Comparison of ENCODE assay signal across 8 mouse cellular contexts in genomic region chr2:157278717-157279415, GRCm38 (mm10). TPM values are rescaled to one million over a fixed set of nuclear protein-coding genes. Genes with fewer than 3 reads are reported as not detected.
DNase-seq lines count a peak whose midpoint lies in the region; ATAC-seq and TF ChIP-seq lines count a peak whose summit lies in the region.

Rpn2 (plus strand) TSS chr2:157279017.

- WGBS in embryonic facial prominence, embryonic 13.5 days, result under 1% methylated on average over 62 of the region's 64 CpGs
- WGBS in kidney, adult 2 months, result under 1% methylated on average over 64 of the region's 64 CpGs
- WGBS in limb, embryonic 12.5 days, result under 1% methylated on average over 64 of the region's 64 CpGs
- under 1% methylated on average over 64 of the region's 64 CpGs for WGBS in midbrain, embryonic 15.5 days
- WGBS in spleen, adult 2 months, result under 1% methylated on average over 64 of the region's 64 CpGs

- peak within 1 kb of the TSS; percentile 93 for H3K27ac ChIP-seq in embryonic facial prominence, embryonic 13.5 days
- H3K27ac ChIP-seq in kidney, adult 2 months (ENCODE audit: insufficient read depth, low read depth, low read length), result peak within 1 kb of the TSS; percentile 97
- H3K27ac ChIP-seq in limb, embryonic 12.5 days, result peak within 1 kb of the TSS; percentile 94
- peak within 1 kb of the TSS; percentile 95 for H3K27ac ChIP-seq in midbrain, embryonic 15.5 days
- peak within 1 kb of the TSS; percentile 98 for H3K27ac ChIP-seq in spleen, adult 2 months (ENCODE audit: insufficient read depth, low read length)

- peaks cover 20% of the 10 kb centered on the region for H3K4me1 ChIP-seq in embryonic facial prominence, embryonic 13.5 days
- peaks cover 4% of the 10 kb centered on the region; the same call in 1 of the 2 replicates for H3K4me1 ChIP-seq in kidney, adult 2 months (ENCODE audit: control insufficient read depth, insufficient read depth, low read length)
- peaks cover 17% of the 10 kb centered on the region for H3K4me1 ChIP-seq in limb, embryonic 12.5 days (replicated peaks)
- peaks cover 23% of the 10 kb centered on the region for H3K4me1 ChIP-seq in midbrain, embryonic 15.5 days
- 0 out of 2 replicates have a peak, but pooled peaks cover 3% of the 10 kb centered on the region for H3K4me1 ChIP-seq in spleen, adult 2 months (ENCODE audit: control insufficient read depth, insufficient read depth, insufficient read length)

- no peaks in the 10 kb centered on the region for H3K27me3 ChIP-seq in embryonic facial prominence, embryonic 13.5 days
- no peaks in the 10 kb centered on the region for H3K27me3 ChIP-seq in kidney, adult 2 months (replicated peaks; ENCODE audit: control insufficient read depth, insufficient read depth, low read length)
- H3K27me3 ChIP-seq in limb, embryonic 12.5 days, result no peaks in the 10 kb centered on the region
- H3K27me3 ChIP-seq in midbrain, embryonic 15.5 days (replicated peaks), result no peaks in the 10 kb centered on the region
- H3K27me3 ChIP-seq in spleen, adult 2 months (ENCODE audit: control insufficient read depth, insufficient read depth, low read length), result no peaks in the 10 kb centered on the region

- peak; percentile 16 for TF ChIP-seq POLR2A in kidney, adult 2 months (IDR thresholded peaks at IDR 0.05; ENCODE audit: low read depth, low read length)
- TF ChIP-seq POLR2A in spleen, adult 2 months (IDR thresholded peaks at IDR 0.05; ENCODE audit: low read depth, low read length), result peak; percentile 28; the same call in 1 of the 2 replicates

- H3K4me3 ChIP-seq in embryonic facial prominence, embryonic 13.5 days, result peak within 1 kb of the TSS; percentile 99
- H3K4me3 ChIP-seq in kidney, adult 2 months (ENCODE audit: insufficient read depth, low read depth, low read length), result peak within 1 kb of the TSS; percentile 98
- peak within 1 kb of the TSS; percentile 93 for H3K4me3 ChIP-seq in limb, embryonic 12.5 days (replicated peaks)
- H3K4me3 ChIP-seq in midbrain, embryonic 15.5 days, result peak within 1 kb of the TSS; percentile 73
- peak within 1 kb of the TSS; percentile 98 for H3K4me3 ChIP-seq in spleen, adult 2 months (ENCODE audit: extremely low read depth, insufficient read depth, insufficient read length)

- peak within 1 kb of the TSS; percentile 76 for H3K4me2 ChIP-seq in embryonic facial prominence, embryonic 13.5 days
- H3K4me2 ChIP-seq in limb, embryonic 12.5 days, result peak within 1 kb of the TSS; percentile 81
- peak within 1 kb of the TSS; percentile 57 for H3K4me2 ChIP-seq in midbrain, embryonic 15.5 days

- peaks cover 18% of the 10 kb centered on the region for H3K36me3 ChIP-seq in embryonic facial prominence, embryonic 13.5 days
- no peaks in the 10 kb centered on the region for H3K36me3 ChIP-seq in kidney, adult 2 months (ENCODE audit: control insufficient read depth, insufficient read depth, low read length)
- H3K36me3 ChIP-seq in limb, embryonic 12.5 days, result peaks cover 23% of the 10 kb centered on the region
- H3K36me3 ChIP-seq in midbrain, embryonic 15.5 days (replicated peaks), result 0 out of 2 replicates have a peak, but pooled peaks cover 5% of the 10 kb centered on the region
- peaks cover 3% of the 10 kb centered on the region for H3K36me3 ChIP-seq in spleen, adult 2 months (ENCODE audit: control insufficient read depth, insufficient read depth, low read length)

- peak within 1 kb of the TSS; percentile 95 for H3K9ac ChIP-seq in embryonic facial prominence, embryonic 13.5 days
- H3K9ac ChIP-seq in limb, embryonic 12.5 days (replicated peaks), result peak within 1 kb of the TSS; percentile 93
- peak within 1 kb of the TSS; percentile 78 for H3K9ac ChIP-seq in midbrain, embryonic 15.5 days

- peak; percentile 96 for DNase-seq in 3134 (ENCODE audit: extremely low read depth, insufficient read length, low spot score)
- DNase-seq in adrenal gland, postnatal 36 days, result peak; percentile 98
- peak; percentile 98 for DNase-seq in heart, adult 18-20 months
- peak; percentile 98 for DNase-seq in kidney, adult 2 months
- peak; percentile 82 to 98 for DNase-seq in spleen, adult 2 months (ENCODE audit: low read depth in 1 of 2, low spot score in 2 of 2)

- no peaks in the 10 kb centered on the region for H3K9me3 ChIP-seq in embryonic facial prominence, embryonic 13.5 days
- no peaks in the 10 kb centered on the region for H3K9me3 ChIP-seq in limb, embryonic 12.5 days
- no peaks in the 10 kb centered on the region for H3K9me3 ChIP-seq in midbrain, embryonic 15.5 days

- no peak for TF ChIP-seq CTCF in kidney, adult 2 months (conservative IDR thresholded peaks at IDR 0.05; ENCODE audit: insufficient read depth, insufficient read length, low read depth, low read length)
- TF ChIP-seq CTCF in spleen, adult 2 months (IDR thresholded peaks at IDR 0.05; ENCODE audit: extremely low read depth, insufficient read depth, insufficient read length, insufficient replicate concordance), result no peak

- peak; percentile 99 for ATAC-seq in embryonic facial prominence, embryonic 13.5 days (ENCODE audit: insufficient number of reproducible peaks, insufficient read depth, low FRiP score, low TSS enrichment, low read depth)
- ATAC-seq in limb, embryonic 12.5 days (ENCODE audit: insufficient number of reproducible peaks, insufficient read depth, low FRiP score, low TSS enrichment, low read depth), result peak; percentile 99
- peak; percentile 100 for ATAC-seq in midbrain, embryonic 15.5 days (replicated peaks)

RNA-seq across cellular contexts. Expression of gene Rpn2, which starts in this region (rescaled TPM):
- total RNA-seq in adrenal gland, postnatal 36 days (2021), result 100 to 1,000 TPM; 276 to 279 TPM
- 275 and 283 TPM in 2 replicates for polyA plus RNA-seq in embryonic facial prominence, embryonic 13.5 days (2015; fragmentation: Nextera tagmentation; extraction: Ambion mirVana)
- 100 to 1,000 TPM in 1 of 2 experiments, 10 to 100 TPM in 1; 91.4 to 104 TPM for total RNA-seq in heart, adult 18-20 months (2021)
- polyA plus RNA-seq in kidney, adult 2 months (2012; rRNA removed), result 171 and 196 TPM in 2 replicates
- polyA plus RNA-seq in limb, embryonic 12.5 days (2016; fragmentation: Nextera tagmentation; extraction: Ambion mirVana), result 266 and 271 TPM in 2 replicates
- 215 and 218 TPM in 2 replicates for polyA plus RNA-seq in midbrain, embryonic 15.5 days (2015; fragmentation: Nextera tagmentation; extraction: Ambion mirVana)
- polyA plus RNA-seq in spleen, adult 2 months (2012; rRNA removed), result 95.1 and 103 TPM in 2 replicates

Comparison
In these comparisons a context has a peak if more than half of its experiments do, and no peak if none do; other contexts are left out.
1. Peak in every context shown above with its lines: DNase-seq, ATAC-seq, H3K4me3 ChIP-seq and H3K27ac ChIP-seq.